In the genomic region with DNA sequence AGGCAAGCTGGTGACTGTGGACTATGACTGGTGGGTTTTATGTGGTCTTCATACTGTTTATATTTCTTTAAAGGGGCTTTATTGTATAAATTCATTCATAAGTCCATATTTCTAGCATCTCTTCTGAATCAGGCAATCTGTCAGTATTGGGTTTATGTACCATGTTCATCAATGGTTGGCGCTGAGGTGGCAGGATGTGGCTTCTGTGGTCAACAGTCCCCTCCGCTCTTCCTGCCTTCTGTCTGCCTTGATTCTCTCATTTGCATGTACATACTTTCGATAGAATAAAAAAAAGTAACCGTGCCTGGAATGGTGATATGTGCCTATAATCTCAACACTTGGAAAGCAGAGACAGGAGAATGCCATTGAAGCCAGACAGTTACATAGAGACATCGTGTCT, we compare ENCODE assay signal across 16 mouse cellular contexts.
DNase-seq lines count a peak whose midpoint lies in the region; ATAC-seq lines count a peak whose summit lies in the region.
"Had no signal": no experiment of that assay in that cellular context is flagged by ENCODE, and none has a peak within 500 bp of the region (broad histone marks: within the 10 kb centered on the region; RNA-seq: fewer than 3 reads in every experiment).

No protein-coding gene starts in this region.

- peak; percentile 41 for ATAC-seq in CD4-positive, CD25-positive, alpha-beta regulatory T cell, adult 4 months
- ATAC-seq in inflammation-experienced regulatory T-cells, adult 6 months: peak; percentile 43
- ATAC-seq: forebrain, embryonic 15.5 days; liver, embryonic 12.5 days had no signal

- peak; percentile 1 to 3 for DNase-seq in B cell, adult 2 months
- peak; percentile 21 for DNase-seq in thymus, postnatal 14 days
- DNase-seq in cerebellum, postnatal 14 days: no peak
- no peak for DNase-seq in heart, adult 9 months (ENCODE audit: low spot score in 2 of 2)
- DNase-seq in kidney, postnatal 14 days: no peak
- DNase-seq: adrenal gland, adult 2 months; cerebellum, adult 9-10 months; gastrocnemius, postnatal 36 days; kidney, adult 9 months; kidney, postnatal 36 days; lung, embryonic 14.5 days; lung, postnatal 36 days had no signal

Comparison
In these comparisons a context has a peak if more than half of its experiments do, and no peak if none do; other contexts are left out.
1. DNase-seq: peak in B cell, adult 2 months (2 of 2) and thymus, postnatal 14 days (single experiment); none in cerebellum, postnatal 14 days (0 of 2), heart, adult 9 months (0 of 2) and kidney, postnatal 14 days (single experiment).